Mouse (Mus musculus): ENCODE results near the gene Pnkp. TPM values are rescaled to one million over a fixed set of nuclear protein-coding genes. Genes with fewer than 3 reads are reported as not detected.

The Pnkp gene
- polyA plus RNA-seq, 1 experiment, result 48.7 TPM

GRCm38 (mm10) chr7:44850789-44851624 lies 5.9 kb upstream of the Pnkp start:
- Histone ChIP-seq H3K27ac (ENCODE audit: insufficient read depth, low read depth, low read length) (peak overlapping the region; percentile 96), H3K4me3 (ENCODE audit: insufficient read depth, low read length) (peak overlapping the region; percentile 65), H3K4me1 (ENCODE audit: control insufficient read depth, insufficient read depth, low read length) (peaks cover 31% of the 10 kb centered on the region)
- TF ChIP-seq CTCF (IDR thresholded peaks at IDR 0.05; ENCODE audit: low read depth, low read length) (no peak), POLR2A (IDR thresholded peaks at IDR 0.05; ENCODE audit: borderline replicate concordance, low read depth, low read length) (no peak)

- Histone ChIP-seq H3K4me3 (ENCODE audit: insufficient read depth, low read length) (0 out of 2 replicates have a peak overlapping the region, but pooled peaks have one; percentile 65), H3K4me1 (ENCODE audit: control insufficient read depth, insufficient read depth, low read length) (peaks cover 31% of the 10 kb centered on the region), H3K27ac (ENCODE audit: insufficient read depth, low read depth, low read length) (no peak overlapping the region)
- no peak for TF ChIP-seq POLR2A (IDR thresholded peaks at IDR 0.05; ENCODE audit: borderline replicate concordance, low read depth, low read length)
- TF ChIP-seq CTCF (IDR thresholded peaks at IDR 0.05; ENCODE audit: low read depth, low read length), result no peak
These were observed 5.2 kb upstream of the Pnkp start for GRCm38 (mm10) chr7:44851625-44852234.

DNA sequence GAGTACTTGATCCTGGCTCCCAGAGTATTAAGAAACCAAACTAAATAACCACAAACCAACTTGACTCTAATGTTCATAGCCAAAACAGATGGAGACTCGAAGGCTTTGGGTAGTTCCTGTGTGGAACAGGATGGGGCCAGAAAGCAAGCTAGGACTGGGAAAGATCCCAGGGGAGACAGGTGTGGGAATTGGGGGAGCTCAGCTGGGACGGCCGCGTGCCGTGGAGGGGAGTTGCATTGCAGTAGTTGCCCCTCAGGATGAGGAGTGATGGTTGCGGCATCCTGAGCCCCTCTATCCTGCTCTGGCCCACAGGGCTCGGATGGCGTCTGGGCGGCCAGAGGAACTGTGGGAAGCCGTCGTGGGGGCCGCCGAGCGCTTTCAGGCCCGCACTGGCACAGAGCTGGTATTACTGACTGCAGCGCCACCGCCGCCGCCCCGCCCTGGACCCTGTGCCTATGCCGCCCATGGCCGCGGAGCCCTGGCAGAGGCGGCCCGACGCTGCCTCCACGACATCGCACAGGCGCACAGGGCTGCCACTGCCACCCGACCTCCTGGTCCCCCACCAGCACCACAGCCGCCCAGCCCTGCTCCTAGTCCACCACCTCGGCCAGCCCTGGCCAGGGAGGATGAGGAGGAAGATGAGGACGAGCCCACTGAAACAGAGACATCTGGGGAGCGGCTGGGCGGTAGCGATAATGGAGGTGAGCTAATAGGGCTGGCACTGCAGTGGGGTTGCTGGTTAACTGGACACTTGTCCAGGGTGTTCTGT lies 4.5 kb upstream of the Pnkp start:
- TF ChIP-seq POLR2A (IDR thresholded peaks at IDR 0.05; ENCODE audit: borderline replicate concordance, low read depth, low read length) (no peak), CTCF (IDR thresholded peaks at IDR 0.05; ENCODE audit: low read depth, low read length) (no peak)
- Histone ChIP-seq H3K4me3 (ENCODE audit: insufficient read depth, low read length) (no peak overlapping the region), H3K27ac (ENCODE audit: insufficient read depth, low read depth, low read length) (no peak overlapping the region), H3K4me1 (ENCODE audit: control insufficient read depth, insufficient read depth, low read length) (peaks cover 30% of the 10 kb centered on the region)

DNA sequence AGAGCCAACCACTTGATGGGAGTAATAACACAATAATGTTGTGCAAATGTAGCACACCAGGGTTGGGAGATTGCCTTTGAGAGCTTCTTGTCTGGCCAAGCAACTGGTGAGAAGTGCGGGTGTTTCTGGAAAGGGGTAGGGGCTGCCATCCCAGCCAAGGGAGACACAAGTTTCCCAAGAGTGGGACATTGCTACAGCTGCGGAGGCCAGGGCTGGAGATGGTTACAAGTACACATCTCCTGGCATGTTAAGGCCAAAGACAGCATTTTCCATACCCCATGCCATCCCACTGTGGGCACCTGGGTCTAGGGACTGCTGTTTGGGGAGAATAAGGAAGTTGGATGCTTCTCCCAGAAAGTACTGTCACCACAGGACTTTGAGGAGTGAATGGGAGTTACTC lies 3.9 kb upstream of the Pnkp start:
- no peak overlapping the region for H3K27ac ChIP-seq (ENCODE audit: insufficient read depth, low read depth, low read length)
- no peak overlapping the region for H3K4me3 ChIP-seq (ENCODE audit: insufficient read depth, low read length)
- TF ChIP-seq POLR2A (IDR thresholded peaks at IDR 0.05; ENCODE audit: borderline replicate concordance, low read depth, low read length), result no peak
- TF ChIP-seq CTCF (IDR thresholded peaks at IDR 0.05; ENCODE audit: low read depth, low read length), result no peak
- H3K4me1 ChIP-seq (ENCODE audit: control insufficient read depth, insufficient read depth, low read length), result peaks cover 30% of the 10 kb centered on the region

DNA sequence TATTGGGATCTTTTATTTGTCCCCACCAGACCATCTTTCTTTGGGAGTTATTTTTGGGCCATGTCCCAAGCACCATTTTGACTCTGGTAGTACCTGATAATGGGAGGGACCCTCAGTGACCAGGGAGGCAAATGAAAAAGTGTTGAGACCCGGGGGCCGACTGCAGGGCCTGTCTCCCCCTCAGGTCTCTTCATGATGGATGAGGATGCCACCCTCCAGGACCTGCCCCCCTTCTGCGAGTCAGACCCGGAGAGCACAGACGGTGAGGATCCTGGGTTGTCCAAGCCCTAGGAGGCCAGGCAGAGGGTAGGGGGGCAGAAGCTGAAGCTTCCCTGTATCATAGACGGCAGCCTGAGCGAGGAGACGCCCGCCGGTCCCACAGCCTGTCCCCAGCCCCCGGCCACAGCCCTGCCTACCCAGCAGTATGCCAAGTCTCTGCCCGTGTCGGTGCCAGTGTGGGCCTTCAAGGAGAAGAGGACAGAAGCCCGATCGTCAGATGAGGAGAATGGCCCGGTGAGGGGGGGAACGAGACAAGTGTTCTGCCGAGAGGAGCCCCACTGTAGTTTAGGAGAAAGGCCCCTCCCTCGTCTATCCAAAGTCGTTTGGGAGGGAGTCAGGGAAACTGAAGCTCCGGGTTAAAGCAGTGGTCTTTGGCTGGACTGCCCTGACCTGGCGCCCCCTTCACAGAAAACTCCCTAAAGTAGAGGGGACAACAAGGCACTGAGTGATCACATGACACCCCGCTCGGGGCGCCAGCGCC lies 3.2 kb upstream of the Pnkp start:
- TF ChIP-seq POLR2A (IDR thresholded peaks at IDR 0.05; ENCODE audit: borderline replicate concordance, low read depth, low read length) (no peak), CTCF (IDR thresholded peaks at IDR 0.05; ENCODE audit: low read depth, low read length) (no peak; the same call in 1 of the 2 replicates)
- H3K27ac ChIP-seq (ENCODE audit: insufficient read depth, low read depth, low read length), result peak overlapping the region; percentile 92
- peaks cover 35% of the 10 kb centered on the region for H3K4me1 ChIP-seq (ENCODE audit: control insufficient read depth, insufficient read depth, low read length)
- H3K4me3 ChIP-seq (ENCODE audit: insufficient read depth, low read length), result peak overlapping the region; percentile 57

DNA sequence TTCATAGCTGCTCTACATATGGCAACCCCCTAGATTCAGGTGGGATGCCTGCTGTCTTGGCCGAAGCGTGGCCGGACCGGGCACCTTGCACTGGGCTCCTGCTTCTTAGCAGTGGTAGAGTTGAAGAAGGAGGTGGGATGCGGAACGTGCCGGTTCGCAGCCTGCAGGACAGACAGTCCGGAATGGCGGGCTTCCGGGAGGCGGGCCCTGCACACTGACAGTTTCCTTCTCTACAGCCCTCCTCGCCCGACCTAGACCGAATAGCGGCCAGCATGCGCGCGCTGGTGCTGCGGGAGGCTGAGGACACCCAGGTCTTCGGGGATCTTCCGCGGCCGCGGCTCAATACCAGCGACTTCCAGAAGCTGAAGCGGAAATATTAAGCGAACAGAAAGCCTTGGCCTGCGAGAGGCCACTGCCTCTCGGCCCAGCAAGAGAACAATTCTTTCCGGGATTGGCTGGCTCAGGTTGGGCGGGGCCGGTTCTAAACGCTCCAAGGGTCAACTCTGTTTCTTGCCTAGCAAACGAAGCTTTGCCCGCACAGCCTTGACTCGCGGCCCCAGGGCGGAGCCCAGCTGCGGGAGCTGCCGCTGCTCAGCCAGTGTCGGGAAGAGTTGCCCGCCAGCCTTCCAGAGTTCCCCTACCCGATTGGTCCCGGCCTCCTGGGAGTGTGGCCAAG lies 2.4 kb upstream of the Pnkp start:
- H3K4me3 ChIP-seq (ENCODE audit: insufficient read depth, low read length), result peak overlapping the region; percentile 57
- peak overlapping the region; percentile 92 for H3K27ac ChIP-seq (ENCODE audit: insufficient read depth, low read depth, low read length)
- TF ChIP-seq CTCF (IDR thresholded peaks at IDR 0.05; ENCODE audit: low read depth, low read length), result no peak
- TF ChIP-seq POLR2A (IDR thresholded peaks at IDR 0.05; ENCODE audit: borderline replicate concordance, low read depth, low read length), result no peak
- H3K4me1 ChIP-seq (ENCODE audit: control insufficient read depth, insufficient read depth, low read length), result peaks cover 35% of the 10 kb centered on the region

- peaks cover 35% of the 10 kb centered on the region for H3K4me1 ChIP-seq (ENCODE audit: control insufficient read depth, insufficient read depth, low read length)
These were observed 1.9 kb upstream of the Pnkp start for GRCm38 (mm10) chr7:44855036-44855435.

DNA sequence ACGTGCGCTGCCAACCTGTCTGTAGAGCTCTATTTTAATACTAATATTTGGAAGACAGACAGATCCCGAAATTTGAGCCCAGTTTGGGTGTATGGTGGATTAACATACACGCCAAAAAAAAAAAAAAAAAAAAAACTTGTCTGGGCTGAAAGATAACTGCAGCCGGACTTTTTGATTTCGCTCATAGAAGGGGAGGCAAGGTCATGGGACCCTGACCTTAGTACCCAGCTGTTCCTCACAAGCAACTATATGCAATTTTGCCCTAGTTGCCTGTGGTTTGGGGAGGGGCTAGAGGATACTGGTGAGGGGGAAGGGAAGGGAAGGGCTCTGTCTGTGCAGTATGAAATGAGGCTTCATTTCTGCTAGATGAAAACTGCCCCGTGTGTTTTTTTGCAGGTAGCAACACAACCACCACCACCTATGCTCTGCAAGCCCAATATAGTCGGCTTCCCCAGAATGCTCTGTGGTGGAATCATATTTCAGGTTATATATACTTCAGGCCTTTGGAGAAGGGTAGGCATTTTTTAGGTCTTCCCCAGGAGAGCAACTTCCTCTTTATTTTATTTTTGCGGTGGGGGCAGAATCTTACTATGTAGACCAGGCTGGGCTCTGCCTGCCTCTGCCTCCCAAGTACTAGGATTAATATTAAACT lies 548 bp upstream of the Pnkp start:
- Histone ChIP-seq H3K27ac (ENCODE audit: insufficient read depth, low read depth, low read length) (peak overlapping the region; percentile 92), H3K4me3 (ENCODE audit: insufficient read depth, low read length) (peak overlapping the region; percentile 96), H3K4me1 (ENCODE audit: control insufficient read depth, insufficient read depth, low read length) (peaks cover 32% of the 10 kb centered on the region)
- TF ChIP-seq CTCF (IDR thresholded peaks at IDR 0.05; ENCODE audit: low read depth, low read length) (no peak), POLR2A (IDR thresholded peaks at IDR 0.05; ENCODE audit: borderline replicate concordance, low read depth, low read length) (no peak)

More at GRCm38 (mm10) chr7:44855036-44855435, 1.9 kb upstream of the Pnkp start:
- TF ChIP-seq POLR2A (IDR thresholded peaks at IDR 0.05; ENCODE audit: borderline replicate concordance, low read depth, low read length) (no peak), CTCF (IDR thresholded peaks at IDR 0.05; ENCODE audit: low read depth, low read length) (0 out of 2 replicates have a peak, but pooled peaks have one; percentile 17)
- Histone ChIP-seq H3K4me3 (ENCODE audit: insufficient read depth, low read length) (peak overlapping the region; percentile 57), H3K27ac (ENCODE audit: insufficient read depth, low read depth, low read length) (peak overlapping the region; percentile 92)
